Mouse (Mus musculus): ENCODE results near the gene Rnf214.

- TF ChIP-seq POLR2A (IDR thresholded peaks at IDR 0.05; ENCODE audit: insufficient read depth, low read length): no peak
- TF ChIP-seq CTCF (IDR thresholded peaks at IDR 0.05; ENCODE audit: low read depth, low read length): no peak
These were observed 61.2 kb downstream of the Rnf214 start for GRCm38 (mm10) chr9:45845541-45845940.

All from ES-Bruce4 (cell line).